Mouse (Mus musculus): ENCODE results near the gene Pla2g3.

- TF ChIP-seq POLR2A (IDR thresholded peaks at IDR 0.05; ENCODE audit: extremely low read depth, insufficient read depth, low read length) = no peak
- peak; percentile 93 for TF ChIP-seq CTCF (IDR thresholded peaks at IDR 0.05; ENCODE audit: low read depth, low read length)
These were observed 15.6 kb upstream of the Pla2g3 start for GRCm38 (mm10) chr11:3472484-3472883.

Data from liver, adult 2 months (tissue).